Mouse (Mus musculus) kidney, adult 2 months (tissue): Measurements from ENCODE around the gene Pgm2l1. TPM values are rescaled to one million over a fixed set of nuclear protein-coding genes. Genes with fewer than 3 reads are reported as not detected.

Experiments
- DNase-seq: peaks from one replicate; pipeline ENCODE4 v3.0.0; 2021
- H3K27ac ChIP-seq: fragments of 200-500 bp; 2 replicates; pipeline ENCODE4 v1.5.1; 2012; ENCODE audit warnings: low read depth, low read length, control low read depth, inconsistent platforms; ENCODE audit not compliant: insufficient read depth
- H3K27me3 ChIP-seq: fragments of 200-500 bp; replicated peaks from 2 replicates; pipeline ENCODE4 v1.6.1; 2012; ENCODE audit warnings: mild to moderate bottlenecking, moderate library complexity, low read length, inconsistent platforms; ENCODE audit not compliant: control insufficient read depth, insufficient read depth
- H3K36me3 ChIP-seq: fragments of 200-500 bp; 2 replicates; pipeline ENCODE4 v1.6.1; 2012; ENCODE audit warnings: mild to moderate bottlenecking, moderate library complexity, low read length, inconsistent platforms; ENCODE audit not compliant: control insufficient read depth, insufficient read depth
- H3K4me1 ChIP-seq: fragments of 200-500 bp; 2 replicates; pipeline ENCODE4 v1.6.1; 2011; ENCODE audit warnings: low read length; ENCODE audit not compliant: control insufficient read depth, insufficient read depth
- H3K4me3 ChIP-seq: fragments of 200-500 bp; 2 replicates; pipeline ENCODE4 v1.5.1; 2011; ENCODE audit warnings: mild to moderate bottlenecking, low read depth, low read length, control low read depth; ENCODE audit not compliant: insufficient read depth
- CTCF ChIP-seq: fragments of 200-500 bp; conservative IDR thresholded peaks from 2 replicates; pipeline ENCODE4 v1.5.1; 2011; ENCODE audit warnings: low read depth, mild to moderate bottlenecking, control low read depth, low read length, moderate library complexity, mixed read lengths; ENCODE audit not compliant: insufficient read depth, insufficient read length
- POLR2A ChIP-seq: fragments of 200-500 bp; IDR thresholded peaks from one replicate; pipeline ENCODE4 v1.6.1; 2011; ENCODE audit warnings: low read depth, low read length, control low read depth
- WGBS: fragments of 180-500 bp; shearing (Covaris S2); methylation state at CpG from one replicate; pipeline ENCODE4 v1.1.7; 2018; 5-methylcytosine and 5-hydroxymethylcytosine counted together
- polyA plus RNA-seq: library from polyadenylated mRNA; depleted of rRNA; stranded (reverse); fragments of >200 nt; gene quantifications from 2 replicates; pipeline ENCODE4 v1.2.3, GENCODE M21; 2012

Pgm2l1 gene
- polyA plus RNA-seq, 1 experiment, result 1.5 TPM

DNA sequence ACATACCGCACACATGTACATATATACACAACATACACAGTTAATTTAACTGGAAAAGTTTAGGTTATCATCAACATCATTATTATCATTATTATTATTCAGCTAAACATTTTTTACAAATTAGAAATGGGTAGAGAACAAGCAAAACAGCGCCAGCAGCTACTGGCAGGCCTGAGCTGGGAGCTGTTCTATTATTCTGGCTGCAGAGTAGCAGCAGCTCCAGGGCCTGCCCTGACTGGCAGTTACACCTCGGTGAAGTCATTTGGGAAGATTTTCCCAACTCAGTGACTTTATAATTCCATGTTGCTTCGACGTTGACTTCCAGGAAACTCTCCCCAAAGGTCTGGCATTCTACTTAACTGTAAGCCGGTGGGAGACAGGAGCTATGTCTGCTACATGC is 69.5 kb downstream of the Pgm2l1 start:
- H3K36me3 ChIP-seq, result no peaks in the 10 kb centered on the region
- no peaks in the 10 kb centered on the region for H3K27me3 ChIP-seq
- 72% methylated on average over 6 of the region's 6 CpGs for WGBS
- TF ChIP-seq POLR2A (no peak), CTCF (no peak)
- H3K4me1 ChIP-seq, result no peaks in the 10 kb centered on the region
- no peak for DNase-seq
- no peak overlapping the region for H3K4me3 ChIP-seq
- no peak overlapping the region for H3K27ac ChIP-seq

DNA sequence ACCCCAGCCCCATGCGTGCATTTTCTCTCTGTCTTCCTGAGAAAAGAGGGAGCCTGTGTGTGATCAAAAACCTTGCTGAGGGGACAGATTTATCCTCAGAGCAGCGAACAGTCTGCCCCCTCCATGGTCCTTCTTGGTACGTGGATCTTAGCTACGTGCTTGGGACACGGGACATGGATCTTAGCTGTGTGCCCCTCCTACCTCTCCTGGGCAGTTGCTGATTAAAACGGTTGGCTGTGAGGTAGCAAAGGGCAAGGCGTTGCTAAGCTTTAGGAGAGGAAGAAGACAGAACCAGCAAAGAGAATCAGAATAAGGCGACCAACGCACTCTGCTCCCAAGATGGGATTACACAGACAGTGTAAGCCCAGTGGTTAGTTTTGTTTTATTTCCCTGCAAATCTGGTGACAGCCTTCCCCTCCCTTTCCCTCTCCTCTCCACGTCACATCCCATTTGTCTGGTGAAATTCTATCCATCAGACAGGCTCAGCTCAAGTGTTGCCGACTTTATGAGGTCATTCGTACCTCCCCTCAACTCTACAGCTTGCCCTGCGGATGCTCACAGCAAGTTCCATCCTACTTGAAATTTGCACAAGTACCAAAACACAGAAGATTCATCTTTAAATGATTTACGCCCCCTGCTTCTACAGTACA is 71.8 kb downstream of the Pgm2l1 start:
- no peak overlapping the region for H3K4me3 ChIP-seq
- H3K27me3 ChIP-seq, result no peaks in the 10 kb centered on the region
- whole genome bisulfite sequencing, result 42% methylated on average over 14 of the region's 14 CpGs
- no peak for DNase-seq
- H3K4me1 ChIP-seq, result no peaks in the 10 kb centered on the region
- H3K27ac ChIP-seq, result no peak overlapping the region
- no peaks in the 10 kb centered on the region for H3K36me3 ChIP-seq
- no peak for TF ChIP-seq CTCF

DNA sequence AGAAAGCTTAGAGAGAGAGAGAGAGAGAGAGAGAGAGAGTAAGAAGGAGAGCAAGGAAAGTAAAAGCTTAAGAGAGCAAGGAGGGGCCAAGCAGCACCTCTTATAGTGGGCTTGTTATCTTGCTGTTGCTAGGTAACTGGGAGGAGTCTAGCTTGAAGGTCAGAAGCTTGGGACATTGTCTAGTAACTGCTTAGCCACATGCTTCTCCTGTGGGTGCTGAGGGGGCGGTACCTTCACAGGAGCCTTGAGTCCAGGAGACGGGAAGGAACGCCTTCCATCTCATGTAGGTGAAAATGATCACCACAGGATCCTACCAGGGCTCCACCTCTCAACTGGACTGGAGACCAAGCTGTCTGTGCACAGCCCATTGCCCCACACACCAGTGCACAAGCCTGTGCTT is 74.2 kb downstream of the Pgm2l1 start:
- Histone ChIP-seq H3K4me1 (no peaks in the 10 kb centered on the region), H3K27me3 (no peaks in the 10 kb centered on the region), H3K4me3 (no peak overlapping the region), H3K36me3 (no peaks in the 10 kb centered on the region), H3K27ac (no peak overlapping the region)
- WGBS, result 68% methylated on average over 3 of the region's 3 CpGs
- TF ChIP-seq POLR2A, result no peak
- no peak for TF ChIP-seq CTCF
- no peak for DNase-seq

DNA sequence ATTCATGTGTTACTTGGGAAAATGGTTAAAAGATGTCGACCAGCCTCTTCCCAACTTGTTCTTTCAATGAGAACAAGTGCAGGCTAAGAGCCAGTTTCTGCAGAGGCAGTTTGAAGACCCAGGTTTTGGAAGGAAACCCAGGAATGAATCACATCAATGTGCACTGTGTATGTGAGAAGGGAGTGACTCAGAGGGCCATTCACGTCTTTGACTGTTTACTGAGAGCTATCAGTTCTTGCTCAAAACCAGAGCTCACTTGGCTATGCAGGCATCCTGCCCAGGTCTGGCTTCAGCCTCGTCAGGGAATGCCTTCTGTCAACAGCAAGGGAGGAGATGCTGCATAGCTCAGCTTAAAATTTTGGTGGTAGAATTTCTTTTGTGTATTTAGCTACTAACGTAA is 75.1 kb downstream of the Pgm2l1 start:
- WGBS, result 69% methylated on average over 4 of the region's 4 CpGs
- TF ChIP-seq CTCF (no peak), POLR2A (no peak)
- H3K4me1 ChIP-seq, result no peaks in the 10 kb centered on the region
- no peaks in the 10 kb centered on the region for H3K27me3 ChIP-seq
- H3K36me3 ChIP-seq, result no peaks in the 10 kb centered on the region
- H3K27ac ChIP-seq, result no peak overlapping the region
- no peak overlapping the region for H3K4me3 ChIP-seq
- DNase-seq, result no peak

DNA sequence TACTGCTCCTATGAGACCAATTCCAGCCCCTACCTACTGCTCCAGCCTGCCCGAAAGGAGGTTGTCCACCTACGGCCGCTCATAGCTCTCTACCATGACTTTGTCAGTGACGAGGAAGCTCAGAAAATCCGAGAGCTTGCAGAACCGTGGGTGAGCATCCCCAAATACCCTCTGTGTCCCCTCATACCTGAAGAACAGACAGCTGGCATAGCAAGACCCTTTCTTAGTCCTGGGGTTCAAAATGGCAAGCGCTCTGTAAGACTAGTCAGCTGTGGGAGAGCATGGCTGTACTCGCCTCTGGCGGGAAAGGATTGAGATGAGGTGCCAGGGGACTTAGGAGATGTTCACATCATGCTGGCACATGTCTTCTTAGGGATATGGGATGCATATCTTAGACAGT is 78.7 kb downstream of the Pgm2l1 start:
- H3K27ac ChIP-seq, result no peak overlapping the region
- H3K27me3 ChIP-seq, result no peaks in the 10 kb centered on the region
- 90% methylated on average over 9 of the region's 9 CpGs for WGBS
- H3K4me3 ChIP-seq, result no peak overlapping the region
- H3K36me3 ChIP-seq, result no peaks in the 10 kb centered on the region
- H3K4me1 ChIP-seq, result no peaks in the 10 kb centered on the region
- TF ChIP-seq CTCF (no peak), POLR2A (no peak)
- DNase-seq, result no peak

DNA sequence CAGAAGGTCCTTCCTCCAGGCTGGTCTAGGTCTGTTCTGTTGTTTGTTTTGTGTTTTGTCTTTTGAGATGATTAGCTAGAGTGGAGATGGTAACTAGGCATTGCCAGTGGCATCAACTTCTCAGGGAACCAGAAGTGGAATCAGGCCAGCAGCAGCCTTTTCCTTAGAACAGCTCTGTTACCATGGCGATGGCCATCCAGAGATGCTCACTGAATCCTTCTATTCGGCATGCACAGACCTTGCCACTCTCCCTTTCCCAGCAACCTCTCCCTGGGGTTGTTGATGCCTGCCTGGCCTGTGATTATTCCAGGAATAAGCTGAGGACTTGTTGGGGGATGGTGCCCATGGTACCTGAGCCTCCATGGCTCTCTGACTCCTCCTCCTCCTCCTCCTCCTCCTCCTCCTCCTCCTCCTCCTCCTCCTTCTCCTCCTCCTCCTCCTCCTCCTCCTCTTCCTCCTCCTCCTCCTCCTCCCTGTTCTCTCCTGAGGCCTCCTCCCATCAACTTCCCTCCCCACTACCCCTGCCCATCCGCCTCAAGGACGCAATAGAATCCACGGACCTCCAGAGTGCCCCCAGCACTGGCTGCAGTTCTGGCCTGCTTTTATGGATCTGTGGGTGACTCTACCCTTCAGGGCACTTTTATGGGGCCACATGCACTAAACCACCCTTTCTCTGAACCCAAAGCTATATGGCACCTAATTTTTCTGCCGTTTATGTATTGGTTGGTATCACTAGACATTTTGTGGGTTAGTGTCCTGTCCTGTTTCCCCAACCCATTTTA is 80.9 kb downstream of the Pgm2l1 start:
- H3K27me3 ChIP-seq, result no peaks in the 10 kb centered on the region
- DNase-seq, result no peak
- 69% methylated on average over 6 of the region's 6 CpGs for WGBS
- H3K27ac ChIP-seq, result no peak overlapping the region
- no peaks in the 10 kb centered on the region for H3K4me1 ChIP-seq
- TF ChIP-seq CTCF (no peak), POLR2A (no peak)
- no peaks in the 10 kb centered on the region for H3K36me3 ChIP-seq
- H3K4me3 ChIP-seq, result no peak overlapping the region

DNA sequence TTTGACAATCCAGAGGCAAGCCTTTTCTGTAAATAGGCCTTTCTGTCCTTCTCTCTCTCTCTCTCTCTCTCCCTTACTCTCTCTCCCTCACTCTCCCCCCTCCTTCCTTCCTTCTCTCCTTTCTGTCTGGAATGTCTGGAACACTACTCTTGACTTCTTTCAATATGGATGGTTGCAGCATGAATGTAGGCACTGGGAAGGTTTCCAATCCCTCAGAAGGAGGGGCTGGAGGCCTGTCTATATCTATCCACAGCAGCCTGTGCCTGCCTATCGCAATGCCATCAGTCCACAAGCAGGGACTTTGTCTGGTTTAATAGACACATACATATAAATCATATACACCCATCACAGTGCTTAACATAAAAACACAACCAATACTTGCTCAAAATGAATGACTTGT is 82.0 kb downstream of the Pgm2l1 start:
- no peak for DNase-seq
- Histone ChIP-seq H3K36me3 (no peaks in the 10 kb centered on the region), H3K4me1 (no peaks in the 10 kb centered on the region), H3K27me3 (no peaks in the 10 kb centered on the region), H3K4me3 (no peak overlapping the region), H3K27ac (no peak overlapping the region)
- TF ChIP-seq CTCF (no peak), POLR2A (no peak)
- 77% methylated on average over 1 of the region's 1 CpGs for WGBS
